Mouse (Mus musculus) olfactory bulb, adult 2 months (tissue): ENCODE measurements around the gene Pld5. TPM values are rescaled to one million over a fixed set of nuclear protein-coding genes. Genes with fewer than 3 reads are reported as not detected.

Experiments
- H3K27ac ChIP-seq: fragments of 200-500 bp; 2 replicates; pipeline ENCODE4 v1.5.1; 2012; ENCODE audit warnings: low read depth, low read length; ENCODE audit not compliant: insufficient read depth
- H3K4me1 ChIP-seq: fragments of 200-500 bp; 2 replicates; pipeline ENCODE4 v1.6.1; 2012; ENCODE audit warnings: low read length; ENCODE audit not compliant: control insufficient read depth, insufficient read depth
- H3K4me3 ChIP-seq: fragments of 200-500 bp; 2 replicates; pipeline ENCODE4 v1.5.1; 2012; ENCODE audit warnings: mild to moderate bottlenecking, low read depth, low read length, moderate library complexity; ENCODE audit not compliant: insufficient read depth
- CTCF ChIP-seq: fragments of 200-500 bp; IDR thresholded peaks from 2 replicates; pipeline ENCODE4 v1.5.1; 2012; ENCODE audit warnings: low read depth, mild to moderate bottlenecking, low read length, moderate library complexity; ENCODE audit not compliant: insufficient read depth
- POLR2A ChIP-seq: fragments of 200-500 bp; IDR thresholded peaks from 2 replicates; pipeline ENCODE4 v1.6.1; 2012; ENCODE audit warnings: mild to moderate bottlenecking, low read depth, low read length, moderate library complexity; ENCODE audit not compliant: insufficient read depth
- WGBS: fragments of 180-500 bp; shearing (Covaris S2); methylation state at CpG from one replicate; pipeline ENCODE4 v1.1.7; 2018; 5-methylcytosine and 5-hydroxymethylcytosine counted together
- polyA plus RNA-seq: library from polyadenylated mRNA; stranded (reverse); fragments of >200 nt; gene quantifications from 2 replicates; pipeline ENCODE4 v1.2.4, GENCODE M21; 2012; ENCODE audit warnings: low replicate concordance; ENCODE audit not compliant: missing spikeins, insufficient read depth, insufficient read length

The Pld5 gene
- polyA plus RNA-seq, 1 experiment, result not detected

- 7% methylated on average over 12 of the region's 12 CpGs for WGBS
- H3K4me1 ChIP-seq, result no peaks in the 10 kb centered on the region
- TF ChIP-seq CTCF, result peak; percentile 82
- no peak for TF ChIP-seq POLR2A
- no peak overlapping the region for H3K27ac ChIP-seq
- no peak overlapping the region for H3K4me3 ChIP-seq
Observed at GRCm38 (mm10) chr1:176223196-176223595, 51.9 kb downstream of the Pld5 start.

- Histone ChIP-seq H3K27ac (no peak overlapping the region), H3K4me3 (no peak overlapping the region), H3K4me1 (peaks cover 6% of the 10 kb centered on the region)
- WGBS, result 91% methylated on average over 5 of the region's 5 CpGs
- TF ChIP-seq CTCF (no peak), POLR2A (no peak)
Observed at GRCm38 (mm10) chr1:176218217-176218616, 56.9 kb downstream of the Pld5 start.

GRCm38 (mm10) chr1:176213645-176214221 lies 61.4 kb downstream of the Pld5 start:
- TF ChIP-seq POLR2A (no peak), CTCF (no peak)
- Histone ChIP-seq H3K27ac (no peak overlapping the region), H3K4me3 (peak overlapping the region; percentile 17), H3K4me1 (peaks cover 6% of the 10 kb centered on the region)
- 12% methylated on average over 17 of the region's 17 CpGs for WGBS

- Histone ChIP-seq H3K4me3 (peak overlapping the region; percentile 17), H3K4me1 (peaks cover 6% of the 10 kb centered on the region), H3K27ac (no peak overlapping the region)
- WGBS, result 69% methylated on average over 9 of the region's 9 CpGs
- no peak for TF ChIP-seq CTCF
- TF ChIP-seq POLR2A, result no peak
Observed at GRCm38 (mm10) chr1:176212922-176213644, 62.0 kb downstream of the Pld5 start.

GRCm38 (mm10) chr1:176210803-176211202 lies 64.3 kb downstream of the Pld5 start:
- 100% methylated on average over 1 of the region's 1 CpGs for whole genome bisulfite sequencing
- TF ChIP-seq POLR2A (no peak), CTCF (no peak)
- Histone ChIP-seq H3K27ac (no peak overlapping the region), H3K4me3 (no peak overlapping the region), H3K4me1 (peaks cover 6% of the 10 kb centered on the region)

GRCm38 (mm10) chr1:176208014-176208413 lies 67.1 kb downstream of the Pld5 start:
- H3K4me3 ChIP-seq, result no peak overlapping the region
- H3K27ac ChIP-seq, result no peak overlapping the region
- TF ChIP-seq CTCF, result no peak
- no peak for TF ChIP-seq POLR2A
- 94% methylated on average over 2 of the region's 2 CpGs for WGBS
- H3K4me1 ChIP-seq, result no peaks in the 10 kb centered on the region

- no peak overlapping the region for H3K4me3 ChIP-seq
- 57% methylated on average over 3 of the region's 3 CpGs for WGBS
- no peaks in the 10 kb centered on the region for H3K4me1 ChIP-seq
- H3K27ac ChIP-seq, result no peak overlapping the region
- TF ChIP-seq POLR2A (no peak), CTCF (no peak)
Observed at GRCm38 (mm10) chr1:176202360-176202759, 72.8 kb downstream of the Pld5 start.

GRCm38 (mm10) chr1:176197036-176197766 lies 77.9 kb downstream of the Pld5 start:
- Histone ChIP-seq H3K27ac (no peak overlapping the region), H3K4me3 (no peak overlapping the region), H3K4me1 (no peaks in the 10 kb centered on the region)
- TF ChIP-seq POLR2A (no peak), CTCF (no peak)
- WGBS, result 68% methylated on average over 6 of the region's 6 CpGs

GRCm38 (mm10) chr1:176196341-176196740 lies 78.8 kb downstream of the Pld5 start:
- H3K4me3 ChIP-seq, result no peak overlapping the region
- no peak for TF ChIP-seq CTCF
- no peak for TF ChIP-seq POLR2A
- 94% methylated on average over 4 of the region's 4 CpGs for WGBS
- H3K4me1 ChIP-seq, result no peaks in the 10 kb centered on the region
- H3K27ac ChIP-seq, result no peak overlapping the region
